Mouse (Mus musculus): Measurements from ENCODE around the gene Wdr24. TPM values are rescaled to one million over a fixed set of nuclear protein-coding genes. Genes with fewer than 3 reads are reported as not detected.

Gene Wdr24
- polyA plus RNA-seq, 1 experiment from 2014 or later = 36.5 TPM

- Histone ChIP-seq H3K9ac (replicated peaks; ENCODE audit: low read depth, low read length) (peak overlapping the region; percentile 9; the same call in 1 of the 2 replicates), H3K4me1 (replicated peaks; ENCODE audit: control insufficient read depth, insufficient read depth, low read length) (peaks cover 27% of the 10 kb centered on the region), H3K27ac (ENCODE audit: low read length) (peak overlapping the region; percentile 18; the same call in 1 of the 2 replicates), H3K4me2 (ENCODE audit: low read length) (peak overlapping the region; percentile 42), H3K9me3 (ENCODE audit: control insufficient read depth, low read length) (no peaks in the 10 kb centered on the region), H3K27me3 (replicated peaks; ENCODE audit: control insufficient read depth, insufficient read depth, low read length) (peaks cover 9% of the 10 kb centered on the region; the same call in 1 of the 2 replicates), H3K36me3 (ENCODE audit: control insufficient read depth, insufficient read depth) (peaks cover 3% of the 10 kb centered on the region), H3K4me3 (replicated peaks; ENCODE audit: low read length) (peak overlapping the region; percentile 25)
- WGBS = 2% methylated on average over 20 of the region's 20 CpGs
- ATAC-seq = no peak
Measured at GRCm38 (mm10) chr17:25813471-25813870, 10.0 kb upstream of the Wdr24 start.

- no peaks in the 10 kb centered on the region for H3K9me3 ChIP-seq (ENCODE audit: control insufficient read depth, low read length)
- peaks cover 11% of the 10 kb centered on the region for H3K4me1 ChIP-seq (replicated peaks; ENCODE audit: control insufficient read depth, insufficient read depth, low read length)
- 86% methylated on average over 11 of the region's 11 CpGs for WGBS
- H3K4me2 ChIP-seq (ENCODE audit: low read length) = no peak overlapping the region
- H3K4me3 ChIP-seq (replicated peaks; ENCODE audit: low read length) = no peak overlapping the region
- ATAC-seq = no peak
- peaks cover 10% of the 10 kb centered on the region for H3K36me3 ChIP-seq (ENCODE audit: control insufficient read depth, insufficient read depth)
- peaks cover 21% of the 10 kb centered on the region; the same call in 1 of the 2 replicates for H3K27me3 ChIP-seq (replicated peaks; ENCODE audit: control insufficient read depth, insufficient read depth, low read length)
- H3K9ac ChIP-seq (replicated peaks; ENCODE audit: low read depth, low read length) = no peak overlapping the region
- H3K27ac ChIP-seq (ENCODE audit: low read length) = no peak overlapping the region
Measured at GRCm38 (mm10) chr17:25817662-25818061, 5.8 kb upstream of the Wdr24 start.

- Histone ChIP-seq H3K9me3 (ENCODE audit: control insufficient read depth, low read length) (no peaks in the 10 kb centered on the region), H3K4me2 (ENCODE audit: low read length) (no peak overlapping the region), H3K36me3 (ENCODE audit: control insufficient read depth, insufficient read depth) (peaks cover 10% of the 10 kb centered on the region), H3K27ac (ENCODE audit: low read length) (no peak overlapping the region), H3K27me3 (replicated peaks; ENCODE audit: control insufficient read depth, insufficient read depth, low read length) (peaks cover 21% of the 10 kb centered on the region; the same call in 1 of the 2 replicates), H3K4me3 (replicated peaks; ENCODE audit: low read length) (no peak overlapping the region), H3K4me1 (replicated peaks; ENCODE audit: control insufficient read depth, insufficient read depth, low read length) (peaks cover 5% of the 10 kb centered on the region), H3K9ac (replicated peaks; ENCODE audit: low read depth, low read length) (no peak overlapping the region)
- 10% methylated on average over 46 of the region's 46 CpGs for WGBS
- ATAC-seq = no peak
Measured at GRCm38 (mm10) chr17:25818851-25819780, 4.3 kb upstream of the Wdr24 start.

GRCm38 (mm10) chr17:25824362-25825142 is 1.1 kb downstream of the Wdr24 start:
- no peak for ATAC-seq
- Histone ChIP-seq H3K9ac (replicated peaks; ENCODE audit: low read depth, low read length) (peak overlapping the region; percentile 77; the same call in 1 of the 2 replicates), H3K4me1 (replicated peaks; ENCODE audit: control insufficient read depth, insufficient read depth, low read length) (peaks cover 50% of the 10 kb centered on the region)

GRCm38 (mm10) chr17:25825311-25825710 is 1.9 kb downstream of the Wdr24 start:
- Histone ChIP-seq H3K27me3 (replicated peaks; ENCODE audit: control insufficient read depth, insufficient read depth, low read length) (0 out of 2 replicates have a peak, but pooled peaks cover 1% of the 10 kb centered on the region), H3K4me2 (ENCODE audit: low read length) (no peak overlapping the region), H3K9ac (replicated peaks; ENCODE audit: low read depth, low read length) (no peak overlapping the region), H3K4me1 (replicated peaks; ENCODE audit: control insufficient read depth, insufficient read depth, low read length) (peaks cover 57% of the 10 kb centered on the region), H3K27ac (ENCODE audit: low read length) (no peak overlapping the region), H3K4me3 (replicated peaks; ENCODE audit: low read length) (no peak overlapping the region), H3K36me3 (ENCODE audit: control insufficient read depth, insufficient read depth) (peaks cover 10% of the 10 kb centered on the region; the same call in 1 of the 2 replicates), H3K9me3 (ENCODE audit: control insufficient read depth, low read length) (no peaks in the 10 kb centered on the region)
- 92% methylated on average over 6 of the region's 6 CpGs for WGBS
- no peak for ATAC-seq

More at GRCm38 (mm10) chr17:25824362-25825142, 1.1 kb downstream of the Wdr24 start:
- H3K4me2 ChIP-seq (ENCODE audit: low read length) = peak overlapping the region; percentile 99
- 83% methylated on average over 17 of the region's 17 CpGs for WGBS
- no peak overlapping the region for H3K27ac ChIP-seq (ENCODE audit: low read length)
- peaks cover 7% of the 10 kb centered on the region; the same call in 1 of the 2 replicates for H3K27me3 ChIP-seq (replicated peaks; ENCODE audit: control insufficient read depth, insufficient read depth, low read length)
- H3K4me3 ChIP-seq (replicated peaks; ENCODE audit: low read length) = peak overlapping the region; percentile 72
- H3K9me3 ChIP-seq (ENCODE audit: control insufficient read depth, low read length) = no peaks in the 10 kb centered on the region
- peaks cover 12% of the 10 kb centered on the region; the same call in 1 of the 2 replicates for H3K36me3 ChIP-seq (ENCODE audit: control insufficient read depth, insufficient read depth)

GRCm38 (mm10) chr17:25825984-25826570 is 2.6 kb downstream of the Wdr24 start:
- H3K4me3 ChIP-seq (replicated peaks; ENCODE audit: low read length) = no peak overlapping the region
- no peak overlapping the region for H3K9ac ChIP-seq (replicated peaks; ENCODE audit: low read depth, low read length)
- H3K27ac ChIP-seq (ENCODE audit: low read length) = no peak overlapping the region
- ATAC-seq = no peak
- no peak overlapping the region for H3K4me2 ChIP-seq (ENCODE audit: low read length)
- H3K36me3 ChIP-seq (ENCODE audit: control insufficient read depth, insufficient read depth) = peaks cover 16% of the 10 kb centered on the region
- H3K4me1 ChIP-seq (replicated peaks; ENCODE audit: control insufficient read depth, insufficient read depth, low read length) = peaks cover 64% of the 10 kb centered on the region
- 93% methylated on average over 27 of the region's 27 CpGs for WGBS
- no peaks in the 10 kb centered on the region for H3K9me3 ChIP-seq (ENCODE audit: control insufficient read depth, low read length)
- H3K27me3 ChIP-seq (replicated peaks; ENCODE audit: control insufficient read depth, insufficient read depth, low read length) = no peaks in the 10 kb centered on the region

GRCm38 (mm10) chr17:25827011-25827410 is 3.6 kb downstream of the Wdr24 start:
- Histone ChIP-seq H3K4me1 (replicated peaks; ENCODE audit: control insufficient read depth, insufficient read depth, low read length) (peaks cover 73% of the 10 kb centered on the region), H3K27me3 (replicated peaks; ENCODE audit: control insufficient read depth, insufficient read depth, low read length) (no peaks in the 10 kb centered on the region), H3K9me3 (ENCODE audit: control insufficient read depth, low read length) (no peaks in the 10 kb centered on the region), H3K27ac (ENCODE audit: low read length) (no peak overlapping the region), H3K4me3 (replicated peaks; ENCODE audit: low read length) (no peak overlapping the region), H3K36me3 (ENCODE audit: control insufficient read depth, insufficient read depth) (peaks cover 20% of the 10 kb centered on the region), H3K4me2 (ENCODE audit: low read length) (no peak overlapping the region), H3K9ac (replicated peaks; ENCODE audit: low read depth, low read length) (no peak overlapping the region)
- WGBS = 93% methylated on average over 13 of the region's 13 CpGs
- ATAC-seq = no peak

GRCm38 (mm10) chr17:25827546-25828222 is 4.3 kb downstream of the Wdr24 start:
- ATAC-seq = no peak
- no peak overlapping the region for H3K9ac ChIP-seq (replicated peaks; ENCODE audit: low read depth, low read length)
- H3K9me3 ChIP-seq (ENCODE audit: control insufficient read depth, low read length) = no peaks in the 10 kb centered on the region
- WGBS = 92% methylated on average over 22 of the region's 22 CpGs
- no peak overlapping the region for H3K27ac ChIP-seq (ENCODE audit: low read length)
- H3K36me3 ChIP-seq (ENCODE audit: control insufficient read depth, insufficient read depth) = peaks cover 20% of the 10 kb centered on the region
- no peak overlapping the region for H3K4me2 ChIP-seq (ENCODE audit: low read length)
- H3K4me1 ChIP-seq (replicated peaks; ENCODE audit: control insufficient read depth, insufficient read depth, low read length) = peaks cover 76% of the 10 kb centered on the region
- no peaks in the 10 kb centered on the region for H3K27me3 ChIP-seq (replicated peaks; ENCODE audit: control insufficient read depth, insufficient read depth, low read length)
- H3K4me3 ChIP-seq (replicated peaks; ENCODE audit: low read length) = no peak overlapping the region

All from forebrain, embryonic 16.5 days (tissue).